Mouse (Mus musculus) heart, postnatal 4 days (tissue): Measurements from ENCODE around the gene Megf11. TPM values are rescaled to one million over a fixed set of nuclear protein-coding genes. Genes with fewer than 3 reads are reported as not detected.
"Not testable (repeated sequence)": the region's sequence is repeated elsewhere in the genome, so short reads cannot be mapped to it uniquely, and the experiment has no call there.

Experiments used
- DNase-seq: peaks from one replicate; pipeline ENCODE4 v3.0.0; 2021
- total RNA-seq, 2 experiments: library from RNA; stranded (reverse); gene quantifications; 2 replicates each; pipeline ENCODE4 v1.2.3; 2021

Gene Megf11
- total RNA-seq, 2 experiments from 2014 or later: 1.0 to 1.7 TPM

DNA sequence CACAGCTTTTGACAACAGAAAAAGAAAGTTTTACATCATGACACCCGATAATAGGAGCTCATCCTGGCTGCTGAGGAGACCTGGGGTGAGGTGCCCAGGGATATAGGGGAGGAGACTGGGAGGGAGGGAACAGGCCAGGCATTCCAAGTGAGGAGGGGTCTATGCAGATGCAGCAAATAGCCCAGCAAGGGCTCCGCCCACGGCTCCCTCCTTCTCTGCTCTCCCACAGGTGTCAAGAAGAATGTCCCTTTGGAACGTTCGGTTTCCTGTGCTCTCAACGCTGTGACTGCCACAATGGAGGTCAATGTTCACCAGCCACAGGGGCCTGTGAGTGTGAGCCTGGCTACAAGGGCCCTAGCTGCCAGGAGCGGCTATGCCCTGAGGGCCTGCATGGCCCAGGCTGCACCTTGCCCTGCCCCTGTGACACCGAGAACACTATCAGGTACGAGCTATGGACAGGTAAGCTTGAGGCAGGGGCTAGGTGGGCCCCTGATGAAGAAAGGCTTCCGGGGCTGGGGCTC, 267.5 kb downstream of the Megf11 start:
- DNase-seq: no peak

DNA sequence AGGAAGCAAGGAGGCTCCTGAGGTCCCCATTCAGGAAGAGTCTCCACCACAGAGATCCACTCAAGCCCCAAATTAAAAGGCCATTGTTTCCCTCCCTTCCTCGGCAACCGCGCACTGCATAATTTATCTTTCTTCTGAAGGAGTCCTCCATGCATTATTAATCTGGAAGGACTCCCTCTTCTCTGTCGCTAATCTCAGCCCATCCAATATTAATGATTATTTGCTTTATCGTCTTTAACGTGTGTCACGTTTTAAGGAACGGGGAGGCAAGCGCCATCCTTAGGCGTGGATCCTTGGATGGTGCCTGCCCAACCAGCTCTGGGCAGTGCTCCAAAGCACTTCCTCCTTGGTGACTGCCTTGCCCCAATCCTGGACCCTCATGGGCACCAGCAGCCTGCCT, 269.3 kb downstream of the Megf11 start:
- no peak for DNase-seq

DNA sequence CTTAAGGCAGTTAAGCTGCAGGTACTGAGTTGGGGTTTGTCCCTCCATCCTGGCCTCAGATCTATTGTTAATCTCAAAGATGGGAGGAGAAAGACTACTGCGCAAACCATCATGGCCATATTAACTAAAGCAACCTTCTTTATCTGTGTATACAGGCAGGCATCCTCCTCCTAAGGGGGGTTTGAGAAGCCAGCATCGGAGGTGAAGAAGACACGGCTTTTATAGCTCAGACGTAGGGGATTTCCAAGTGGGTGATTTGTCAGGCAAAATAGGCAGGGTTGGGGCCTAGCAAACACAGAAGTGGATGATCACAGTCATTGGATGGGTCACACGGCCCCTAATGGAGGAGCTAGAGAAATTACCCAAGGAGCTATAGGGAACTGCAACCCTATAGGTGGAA, 271.2 kb downstream of the Megf11 start:
- DNase-seq: no peak

DNA sequence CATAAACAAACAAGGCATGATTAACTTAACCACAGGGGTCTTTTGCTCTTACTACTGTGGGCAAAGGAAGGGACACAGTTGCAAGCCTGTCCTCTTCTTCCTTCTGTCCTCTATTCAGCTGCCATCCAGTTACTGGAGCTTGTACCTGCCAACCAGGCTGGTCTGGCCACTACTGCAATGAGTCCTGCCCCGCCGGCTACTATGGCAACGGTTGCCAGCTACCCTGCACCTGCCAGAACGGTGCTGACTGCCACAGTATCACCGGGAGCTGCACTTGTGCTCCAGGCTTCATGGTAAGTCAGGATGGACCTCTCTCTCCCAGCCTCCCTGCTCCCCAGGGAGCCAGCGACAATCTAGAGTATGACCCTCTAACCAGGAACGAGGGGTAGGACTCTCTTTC, 274.8 kb downstream of the Megf11 start:
- no peak for DNase-seq

DNA sequence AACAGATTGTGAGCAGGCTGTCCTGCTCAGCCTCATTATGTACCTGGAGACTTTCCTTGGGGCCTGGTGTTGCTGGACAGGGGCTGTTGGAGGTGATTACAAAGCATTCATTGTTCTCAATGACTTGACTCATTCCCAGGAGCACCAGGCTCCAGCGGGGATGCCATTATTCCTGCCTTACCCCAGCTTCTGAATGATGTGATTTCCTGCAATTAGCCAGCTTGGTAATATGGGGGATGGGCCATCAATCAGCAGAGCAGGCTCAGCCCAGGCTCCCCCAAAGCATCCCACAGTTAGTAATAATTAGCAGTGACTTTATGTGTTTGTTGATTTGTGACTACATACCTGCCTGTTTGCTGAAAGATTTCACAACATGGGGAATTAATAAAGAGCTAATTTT, 279.2 kb downstream of the Megf11 start:
- DNase-seq: no peak

DNA sequence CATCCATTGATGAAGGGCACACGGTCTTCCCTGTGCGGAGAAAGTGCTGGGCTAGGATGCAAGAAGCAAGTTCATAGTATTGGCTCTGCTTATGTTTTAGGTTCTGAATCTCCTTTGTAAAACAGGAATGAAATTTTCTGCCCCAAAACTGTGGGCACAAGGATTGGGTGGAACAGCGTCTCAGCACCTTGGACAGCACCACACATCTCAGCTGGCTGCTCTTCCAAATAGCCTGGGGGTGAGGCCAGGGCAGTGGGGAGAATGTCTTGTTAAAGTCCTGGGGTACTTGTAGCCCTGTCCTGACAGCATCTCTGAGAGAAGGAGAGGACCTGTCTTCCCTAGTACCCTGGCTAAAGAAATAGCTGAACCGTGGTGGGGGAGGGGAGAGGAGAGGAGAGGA, 281.1 kb downstream of the Megf11 start:
- peak; percentile 49 for DNase-seq

DNA sequence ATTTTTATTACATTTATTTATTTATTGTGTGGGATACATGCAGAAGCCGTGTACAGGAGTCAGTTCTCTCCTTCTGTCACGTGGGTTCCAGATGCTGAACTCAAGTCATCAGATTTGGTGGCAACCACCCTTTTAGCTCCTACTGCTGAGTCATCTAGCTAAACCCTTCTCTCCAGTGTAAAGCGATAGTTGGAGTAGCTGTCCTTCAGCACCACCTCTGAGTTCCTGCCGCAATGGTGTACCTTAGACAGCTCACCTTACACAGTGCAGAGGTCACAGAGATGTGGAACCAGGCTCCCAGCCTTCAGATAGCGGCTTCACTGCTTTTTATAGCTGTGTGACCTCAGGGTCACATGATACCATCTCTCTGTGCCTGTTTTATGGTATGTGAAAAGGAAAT, 282.1 kb downstream of the Megf11 start:
- DNase-seq: peak; percentile 43

DNA sequence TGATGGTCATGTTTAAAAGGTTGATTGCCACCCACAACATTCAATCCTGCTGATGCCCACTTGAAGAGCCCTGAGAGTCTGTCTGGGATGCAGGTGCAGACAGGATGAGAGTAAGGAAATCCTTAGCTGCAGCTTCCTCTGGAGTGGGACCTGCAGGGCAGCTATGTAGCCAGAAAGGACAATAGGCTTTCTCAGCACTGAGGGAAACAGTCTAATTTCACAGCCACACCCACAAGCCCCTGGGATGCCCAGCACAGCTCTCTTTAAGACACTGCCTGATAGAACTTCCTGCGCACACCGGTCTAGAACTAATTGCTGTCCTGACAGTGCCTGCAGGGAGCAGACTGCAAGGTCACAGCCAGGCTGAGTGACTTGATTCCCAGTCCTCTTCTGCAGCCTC, 282.6 kb downstream of the Megf11 start:
- no peak for DNase-seq

DNA sequence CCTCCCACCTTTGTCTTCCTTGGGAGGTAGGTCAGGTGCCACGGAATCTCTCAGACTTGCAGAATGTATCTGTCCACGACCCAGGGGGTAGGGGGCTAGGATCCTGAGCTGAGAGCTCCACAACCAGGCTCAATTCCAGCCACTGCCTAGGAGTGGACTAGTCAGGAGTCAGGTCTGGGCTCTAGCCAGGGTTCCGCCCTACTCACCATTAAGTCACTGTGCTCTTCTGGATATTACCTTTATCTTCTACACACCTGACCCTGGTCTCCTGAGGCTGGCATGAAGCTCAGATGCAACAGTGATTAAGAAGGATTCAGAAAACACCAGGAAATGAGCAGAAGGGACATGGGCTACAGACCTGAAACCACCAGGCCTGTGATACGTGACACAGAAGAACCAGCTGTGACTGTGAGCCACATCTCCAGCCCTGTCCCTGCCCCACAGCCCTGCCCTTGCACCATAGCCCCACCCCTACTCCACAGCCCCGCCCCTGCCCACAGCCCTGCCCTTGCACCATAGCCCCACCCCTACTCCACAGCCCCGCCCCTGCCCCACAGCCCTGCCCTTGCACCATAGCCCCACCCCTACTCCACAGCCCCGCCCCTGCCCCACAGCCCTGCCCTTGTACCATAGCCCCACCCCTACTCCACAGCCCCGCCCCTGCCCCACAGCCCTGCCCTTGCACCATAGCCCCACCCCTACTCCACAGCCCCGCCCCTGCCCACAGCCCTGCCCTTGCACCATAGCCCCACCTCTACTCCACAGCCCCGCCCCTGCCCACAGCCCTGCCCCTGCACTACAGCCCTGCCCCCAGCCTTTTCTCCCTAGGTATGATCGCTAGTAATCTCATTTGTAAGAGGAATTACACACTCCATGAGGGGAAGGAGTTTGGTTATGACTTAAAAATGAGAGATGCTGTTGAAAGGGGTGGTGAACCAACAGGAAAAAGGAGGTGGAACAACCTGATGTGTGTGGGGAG, 286.2 kb downstream of the Megf11 start:
- not testable (repeated sequence) for DNase-seq

DNA sequence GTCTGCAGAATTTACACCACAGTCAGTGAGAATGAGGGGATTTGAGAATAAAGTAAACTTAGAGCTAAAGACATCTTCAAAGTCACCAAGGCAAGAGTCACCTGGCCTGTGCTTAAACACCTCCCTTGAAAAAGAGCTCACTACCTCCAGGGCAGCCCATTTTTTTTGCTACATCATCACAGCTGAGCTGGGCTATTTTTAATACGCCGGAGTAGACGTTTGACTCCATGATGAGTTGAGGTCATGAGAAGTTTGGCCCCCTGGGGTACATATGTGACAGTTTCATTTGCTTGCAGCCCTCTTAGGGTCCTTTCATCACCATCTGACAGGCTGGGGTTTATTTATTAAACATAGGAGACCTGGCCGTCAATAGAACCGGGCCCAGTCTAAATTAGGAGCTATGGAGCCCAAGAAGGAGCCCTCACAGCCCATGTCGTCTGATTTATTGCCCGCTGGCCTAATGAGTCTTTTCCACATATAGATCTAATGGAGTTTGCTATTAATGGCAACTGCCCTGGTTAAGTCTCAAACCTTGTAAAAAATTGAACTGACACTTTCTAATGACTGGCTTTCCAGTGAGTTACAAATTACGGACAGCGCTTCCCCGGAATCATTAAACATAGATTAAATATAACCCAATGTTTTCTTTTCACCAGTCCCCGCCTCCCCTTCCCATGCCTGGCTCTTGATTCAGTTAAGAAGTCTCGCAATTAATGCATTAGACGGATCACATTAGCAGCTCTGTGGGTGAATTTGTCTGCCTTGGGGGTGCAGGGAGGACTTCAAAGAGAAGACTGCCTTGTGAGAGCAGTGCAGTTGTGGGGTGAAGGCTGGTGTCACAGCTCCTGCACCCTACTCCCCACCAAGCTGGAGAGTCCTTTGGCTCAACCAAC, 301.9 kb downstream of the Megf11 start:
- DNase-seq: no peak

DNA sequence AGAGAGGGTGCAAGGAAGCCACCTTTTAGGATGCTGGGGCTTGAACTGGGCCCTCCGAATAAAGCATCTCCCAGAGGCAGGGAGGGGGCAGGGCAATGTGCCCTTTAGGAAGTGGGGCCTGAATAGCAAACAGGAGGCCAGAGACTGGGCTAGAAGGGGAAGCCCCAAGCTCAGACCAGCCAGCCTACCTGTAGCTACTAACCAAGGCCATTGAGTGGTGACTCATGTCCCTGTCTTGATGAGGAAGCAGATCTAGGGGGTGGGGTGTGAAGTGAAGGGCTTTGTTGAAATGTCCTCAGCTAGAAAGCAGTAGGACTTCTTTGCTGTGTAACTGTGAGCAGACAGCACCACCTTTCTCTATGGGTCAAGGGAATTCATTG, 302.6 kb downstream of the Megf11 start:
- no peak for DNase-seq

DNA sequence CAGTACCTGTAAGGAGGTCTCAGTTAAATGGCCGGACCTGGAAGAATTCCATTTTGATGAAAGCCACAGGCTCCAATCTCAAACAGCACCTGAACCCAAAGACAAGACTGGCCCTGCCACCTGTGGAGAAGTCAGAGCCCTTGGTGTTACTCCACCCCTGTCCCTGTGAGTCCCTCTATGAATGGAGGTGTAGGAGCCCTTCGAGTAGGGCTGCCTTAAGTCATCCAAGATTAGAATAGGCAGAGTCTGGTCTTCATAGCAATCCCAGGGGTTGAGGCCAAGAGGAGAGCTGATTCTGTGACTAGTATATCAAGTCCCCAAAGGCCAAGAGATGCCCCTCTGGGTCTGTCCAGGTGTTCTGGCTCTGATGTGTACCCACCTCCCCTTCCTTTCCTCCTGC, 305.3 kb downstream of the Megf11 start:
- no peak for DNase-seq

DNA sequence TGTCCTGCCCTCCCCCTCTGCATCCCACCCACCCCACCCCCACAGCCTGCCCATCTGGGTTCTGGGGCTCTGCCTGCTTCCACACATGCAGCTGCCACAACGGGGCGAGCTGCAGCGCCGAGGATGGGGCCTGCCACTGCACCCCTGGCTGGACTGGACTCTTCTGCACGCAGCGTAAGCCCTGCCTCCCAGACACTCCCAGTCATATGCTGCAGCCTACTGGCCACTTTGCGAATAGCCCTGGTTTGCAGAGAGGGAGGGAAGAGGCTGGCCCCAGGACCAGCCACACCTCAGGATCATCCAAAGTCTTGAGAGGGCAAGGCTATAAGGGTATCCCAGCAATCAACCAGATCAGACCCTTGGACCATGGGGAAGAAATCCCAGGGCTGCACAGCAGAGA, 305.8 kb downstream of the Megf11 start:
- DNase-seq: peak; percentile 78

DNA sequence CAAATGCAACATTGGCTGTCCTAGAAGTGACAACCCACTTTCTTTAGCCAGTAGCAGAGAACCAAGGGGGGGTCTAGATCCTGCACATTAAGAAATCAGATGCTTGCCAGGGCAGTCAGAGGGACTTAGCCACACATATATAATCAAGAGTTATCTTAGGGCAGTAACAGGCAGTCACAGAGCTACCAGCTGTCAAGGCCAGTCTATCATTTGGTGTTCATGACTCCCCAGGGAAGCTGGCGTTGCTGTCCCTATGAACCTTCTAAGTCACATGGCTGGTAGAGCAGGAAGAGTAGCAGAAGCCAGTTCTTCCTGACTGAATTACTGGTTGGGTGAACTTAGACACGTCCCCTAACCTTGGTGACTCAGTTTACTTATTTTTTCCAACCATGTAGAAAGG, 307.7 kb downstream of the Megf11 start:
- DNase-seq: no peak

DNA sequence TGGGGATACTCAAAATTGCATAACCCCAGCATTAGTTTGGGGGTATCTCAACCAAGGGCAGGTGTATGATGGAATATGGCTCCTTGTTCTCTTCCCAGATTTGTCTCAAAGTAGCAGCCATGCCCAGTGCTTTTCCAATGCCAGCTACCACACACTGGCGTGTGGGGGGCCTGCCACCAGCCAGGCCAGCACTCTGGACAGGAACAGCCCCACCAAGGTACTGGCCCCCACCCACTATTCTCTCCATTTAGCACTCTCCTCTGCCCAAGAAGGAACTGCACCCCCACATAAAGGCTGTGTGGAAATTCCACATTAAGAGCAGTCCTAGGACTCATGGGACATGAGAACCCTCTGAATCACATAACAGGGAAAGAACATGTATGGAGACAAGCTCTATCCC, 309.8 kb downstream of the Megf11 start:
- DNase-seq: no peak

DNA sequence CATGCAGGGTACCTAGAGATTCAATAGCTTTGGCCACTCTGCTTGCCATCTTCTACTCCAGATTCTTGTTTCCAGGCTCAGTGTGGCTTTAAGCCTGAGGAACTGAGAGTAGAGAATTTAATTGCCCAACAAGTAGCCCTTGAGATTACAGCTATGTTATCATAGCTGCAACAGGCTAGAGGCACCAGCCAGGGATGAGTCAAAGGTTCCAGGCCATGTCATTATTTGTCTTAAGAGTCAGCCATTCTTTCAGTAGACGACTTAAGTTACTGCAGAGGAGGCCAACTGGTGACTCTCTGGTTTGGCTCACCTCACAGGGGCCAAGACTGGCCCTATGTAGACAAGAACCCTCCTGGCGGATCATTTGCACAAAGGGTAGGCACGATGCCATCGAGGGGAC, 311.0 kb downstream of the Megf11 start:
- DNase-seq: no peak

DNA sequence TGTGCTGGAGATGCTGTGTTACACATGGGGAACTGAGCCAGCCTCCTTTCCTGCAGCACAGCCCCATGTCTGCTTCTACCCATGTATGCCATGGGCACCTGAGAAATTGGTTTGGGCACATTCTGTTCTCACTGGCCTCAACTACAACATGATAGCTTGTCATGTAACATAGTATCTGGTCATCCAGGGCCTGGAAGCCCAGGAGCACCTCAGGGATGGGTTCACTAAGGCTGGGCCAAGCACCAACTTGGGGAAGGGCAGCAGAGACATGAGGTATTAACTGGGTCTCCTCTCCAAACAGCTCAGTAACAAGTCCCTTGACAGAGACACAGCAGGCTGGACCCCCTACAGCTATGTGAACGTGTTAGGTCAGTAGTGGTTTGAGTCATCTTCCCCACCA, 311.6 kb downstream of the Megf11 start:
- no peak for DNase-seq

DNA sequence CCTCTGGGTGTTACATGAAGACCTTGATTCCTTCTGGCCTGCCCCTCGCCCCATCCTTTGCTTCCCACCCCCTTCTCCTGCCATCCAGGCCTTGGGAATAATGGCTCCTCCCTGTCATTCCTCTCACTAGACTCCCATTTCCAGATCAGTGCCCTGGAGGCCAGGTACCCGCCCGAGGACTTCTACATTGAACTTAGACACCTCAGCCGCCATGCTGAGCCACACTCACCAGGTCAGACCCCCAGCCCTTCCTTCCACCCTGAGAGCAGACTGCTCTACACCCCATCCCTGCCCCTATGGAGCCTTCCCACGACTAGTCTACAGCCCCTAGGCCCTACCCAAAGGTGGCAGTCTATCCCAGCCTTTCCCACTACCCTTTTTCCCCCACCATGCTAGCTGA, 312.3 kb downstream of the Megf11 start:
- DNase-seq: no peak

DNA sequence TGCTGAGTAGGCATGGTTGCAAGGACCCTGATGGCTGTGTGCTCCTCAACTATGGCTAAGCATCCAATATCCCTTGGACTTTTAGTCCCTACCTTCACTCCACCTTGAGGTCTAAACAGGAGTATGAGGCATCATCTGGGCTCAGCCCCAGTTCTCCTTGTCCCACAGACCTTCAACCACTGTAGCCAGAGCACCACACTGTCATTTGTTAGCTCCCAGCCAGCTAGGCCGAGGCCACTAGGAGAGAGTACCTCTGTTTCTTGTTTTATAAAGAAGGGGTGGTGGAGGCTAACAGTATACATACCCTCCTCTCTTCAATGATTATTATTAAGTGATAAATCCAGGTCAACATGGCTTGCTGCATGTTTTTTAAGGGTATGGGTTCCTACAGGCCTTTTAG, 313.2 kb downstream of the Megf11 start:
- DNase-seq: no peak

DNA sequence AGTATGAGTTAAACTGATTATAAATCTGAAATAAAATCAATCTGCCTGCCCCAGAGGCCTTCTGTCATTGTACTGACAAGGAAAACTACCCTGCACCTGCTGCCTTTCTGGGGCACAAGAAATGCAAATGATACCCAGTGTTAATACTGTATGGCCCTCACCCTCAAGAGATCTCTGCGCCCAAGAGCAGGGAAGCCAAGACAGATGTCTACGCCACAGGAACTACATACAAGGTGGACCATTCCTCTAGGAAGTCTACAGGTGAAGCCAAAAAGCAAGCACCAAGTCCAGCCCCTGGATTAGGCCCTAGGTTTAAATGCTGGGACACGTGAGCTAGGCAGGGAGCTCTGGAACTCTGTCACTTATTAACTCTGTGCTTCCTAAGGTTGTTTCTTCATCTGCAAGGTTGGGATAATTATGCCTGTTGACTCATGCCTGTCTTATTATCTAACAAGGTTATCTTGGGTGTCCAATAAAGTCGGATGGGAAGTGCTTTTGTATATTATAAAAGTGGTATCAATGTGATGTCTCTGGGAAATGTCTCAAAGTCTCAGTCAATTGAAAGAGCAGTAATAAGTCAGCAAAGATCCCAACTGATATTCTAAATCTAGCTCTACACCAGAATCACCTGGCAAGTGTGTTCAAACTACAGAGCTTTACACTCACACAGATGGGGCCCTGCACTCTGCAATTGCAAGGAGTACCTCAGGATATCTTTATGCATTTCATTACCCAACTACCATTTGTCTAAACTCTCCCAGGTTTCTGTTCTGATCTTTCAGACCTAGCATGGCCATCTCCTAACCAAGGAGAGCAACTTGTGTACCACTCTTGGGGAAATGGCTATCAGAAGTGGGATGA, 315.3 kb downstream of the Megf11 start:
- no peak for DNase-seq

DNA sequence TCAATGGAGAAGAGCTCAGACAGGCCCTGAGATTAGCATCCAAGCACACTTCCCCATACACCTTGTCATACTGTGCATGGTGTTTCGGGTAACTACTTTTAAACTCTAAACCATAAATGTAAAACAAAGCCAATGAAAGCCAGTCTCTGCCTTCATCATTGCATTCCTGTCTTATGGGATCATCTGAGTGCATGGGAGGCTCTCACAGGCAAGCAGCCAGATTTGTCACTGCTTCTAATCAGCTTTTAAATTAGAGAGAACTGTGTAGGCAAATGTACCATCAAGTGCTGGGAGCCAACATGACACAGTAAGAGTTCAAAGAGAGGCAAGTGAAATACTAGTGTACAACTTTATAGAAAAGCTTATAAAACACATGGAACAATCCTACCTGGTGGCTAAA, 316.2 kb downstream of the Megf11 start:
- peak; percentile 60 for DNase-seq

DNA sequence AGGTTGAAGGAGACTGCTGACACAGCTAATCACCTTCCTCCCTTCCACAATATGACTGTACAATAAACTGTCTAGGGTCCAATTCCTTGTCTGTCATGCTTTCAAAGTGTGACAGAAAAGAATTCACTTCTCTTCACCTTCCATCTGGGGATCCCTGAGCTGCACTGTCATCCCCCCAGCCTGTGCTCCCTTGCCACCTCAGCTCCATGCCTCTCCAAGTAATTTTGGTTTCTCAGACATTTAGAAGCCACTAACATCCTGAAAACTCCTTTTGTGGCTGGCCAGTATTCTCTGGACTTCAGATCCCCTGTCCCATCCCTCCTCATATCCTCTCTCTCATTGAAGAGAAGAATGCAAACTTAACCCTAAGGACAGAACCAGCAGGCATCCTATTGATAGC, 317.0 kb downstream of the Megf11 start:
- DNase-seq: no peak
